Mouse (Mus musculus) G1E (cell line): ENCODE results near the gene Cdh6.

Experiments
- CTCF ChIP-seq: IDR thresholded peaks from 2 replicates; pipeline ENCODE4 v1.5.1; 2012; ENCODE audit warnings: low read depth, low read length, inconsistent platforms, mixed read lengths
- GATA1 ChIP-seq: IDR thresholded peaks from 2 replicates; pipeline ENCODE4 v1.6.1; 2012; ENCODE audit warnings: borderline replicate concordance, low read length, inconsistent platforms, mixed read lengths
- GATA2 ChIP-seq: IDR thresholded peaks from 2 replicates; pipeline ENCODE4 v1.6.1; 2012; ENCODE audit warnings: low read depth, low read length, inconsistent platforms, borderline replicate concordance
- TAL1 ChIP-seq: conservative IDR thresholded peaks from 2 replicates; pipeline ENCODE4 v1.6.1; 2012; ENCODE audit warnings: low read depth, low read length, inconsistent platforms, mixed read lengths

DNA sequence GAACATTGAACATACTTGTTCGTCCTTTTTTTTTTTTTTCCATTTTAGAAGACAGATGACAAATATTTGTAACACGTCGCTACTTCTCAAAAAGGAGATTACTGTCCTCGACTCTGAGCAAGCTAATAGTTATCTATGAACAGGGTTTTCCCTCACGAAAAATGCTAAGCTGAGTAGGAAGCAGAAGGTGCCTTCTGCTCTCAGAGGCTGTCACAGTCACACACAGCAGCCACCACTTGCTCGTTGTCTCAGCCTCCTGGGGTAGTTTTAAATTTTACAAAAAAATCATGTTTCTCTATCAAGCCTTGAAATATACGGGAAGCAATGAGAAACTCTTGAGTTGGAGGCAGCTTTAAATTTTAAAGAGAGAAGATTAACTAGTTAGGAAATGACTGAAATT is 125.6 kb downstream of the Cdh6 start:
- no peak for TF ChIP-seq CTCF
- TF ChIP-seq TAL1, result no peak
- TF ChIP-seq GATA2, result no peak
- no peak for TF ChIP-seq GATA1
